Mouse (Mus musculus) forebrain, embryonic 16.5 days (tissue): Measurements from ENCODE around the gene 1110032A03Rik. TPM values are rescaled to one million over a fixed set of nuclear protein-coding genes. Genes with fewer than 3 reads are reported as not detected.

Experiments used
- ATAC-seq: fragments of 200-750 bp; cut with Nextera tagmentation; 2 replicates; pipeline ENCODE4 v1.8.0; 2017; ENCODE audit warnings: mild to moderate bottlenecking, moderate library complexity
- H3K27ac ChIP-seq: fragments of 300-500 bp; sonication (generic); 2 replicates; pipeline ENCODE4 v1.5.1; 2014; ENCODE audit warnings: low read length, control low read depth
- H3K27me3 ChIP-seq: fragments of 300-500 bp; sonication (generic); replicated peaks from 2 replicates; pipeline ENCODE4 v1.6.1; 2014; ENCODE audit warnings: low read length; ENCODE audit not compliant: control insufficient read depth, insufficient read depth
- H3K36me3 ChIP-seq: fragments of 300-500 bp; sonication (generic); 2 replicates; pipeline ENCODE4 v1.6.1; 2014; ENCODE audit not compliant: control insufficient read depth, insufficient read depth
- H3K4me1 ChIP-seq: fragments of 300-500 bp; sonication (generic); replicated peaks from 2 replicates; pipeline ENCODE4 v1.6.1; 2014; ENCODE audit warnings: low read length; ENCODE audit not compliant: control insufficient read depth, insufficient read depth
- H3K4me2 ChIP-seq: fragments of 300-500 bp; sonication (generic); 2 replicates; pipeline ENCODE4 v1.6.1; 2014; ENCODE audit warnings: mild to moderate bottlenecking, low read length, control low read depth
- H3K4me3 ChIP-seq: fragments of 300-500 bp; sonication (generic); replicated peaks from 2 replicates; pipeline ENCODE4 v1.5.1; 2014; ENCODE audit warnings: mild to moderate bottlenecking, low read length, control low read depth
- H3K9ac ChIP-seq: fragments of 300-500 bp; sonication (generic); replicated peaks from 2 replicates; pipeline ENCODE4 v1.6.1; 2014; ENCODE audit warnings: low read depth, low read length, control low read depth
- H3K9me3 ChIP-seq: fragments of 300-500 bp; sonication (generic); 2 replicates; pipeline ENCODE4 v1.6.1; 2016; ENCODE audit warnings: low read length; ENCODE audit not compliant: control insufficient read depth
- WGBS: fragments of 180-500 bp; shearing (Covaris S2); extraction: QIAGEN DNeasy Blood & Tissue Kit; methylation state at CpG from one replicate; pipeline ENCODE4 v1.1.7; 2014; 5-methylcytosine and 5-hydroxymethylcytosine counted together
- polyA plus RNA-seq: library from polyadenylated mRNA; unstranded; fragments of >200 nt; fragmentation: Nextera tagmentation; extraction: Ambion mirVana; gene quantifications from 2 replicates; pipeline ENCODE4 v1.2.1, GENCODE M21; 2015

1110032A03Rik gene
- polyA plus RNA-seq, 1 experiment from 2014 or later = 56.1 TPM

DNA sequence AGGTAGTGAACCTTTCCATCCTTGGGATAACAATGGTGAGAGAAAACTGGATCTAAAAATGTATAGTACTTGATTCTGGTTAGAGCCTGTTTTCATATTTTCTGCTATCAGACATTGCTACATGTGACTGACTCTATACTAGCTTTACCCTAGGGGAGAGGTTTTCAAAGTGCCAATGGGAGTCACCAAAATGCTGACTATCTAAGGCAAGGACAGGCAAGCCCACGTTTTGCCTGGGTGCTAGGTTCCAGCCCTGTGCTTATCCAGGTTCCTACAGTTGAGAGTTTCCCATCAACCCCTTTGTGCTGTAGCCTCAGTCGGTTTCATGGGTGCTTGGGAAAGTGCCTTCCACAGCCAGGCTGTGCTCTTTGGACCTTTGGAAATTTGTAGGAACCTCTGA lies 36.4 kb upstream of the 1110032A03Rik start:
- no peaks in the 10 kb centered on the region for H3K27me3 ChIP-seq
- no peaks in the 10 kb centered on the region for H3K4me1 ChIP-seq
- H3K4me2 ChIP-seq = no peak overlapping the region
- peaks cover 14% of the 10 kb centered on the region for H3K36me3 ChIP-seq
- no peak overlapping the region for H3K9ac ChIP-seq
- ATAC-seq = no peak
- H3K9me3 ChIP-seq = no peaks in the 10 kb centered on the region
- WGBS = 78% methylated on average over 2 of the region's 2 CpGs
- no peak overlapping the region for H3K4me3 ChIP-seq
- no peak overlapping the region for H3K27ac ChIP-seq

- Histone ChIP-seq H3K4me2 (no peak overlapping the region), H3K9ac (no peak overlapping the region), H3K4me3 (no peak overlapping the region), H3K36me3 (peaks cover 10% of the 10 kb centered on the region), H3K9me3 (no peaks in the 10 kb centered on the region), H3K27me3 (no peaks in the 10 kb centered on the region), H3K4me1 (no peaks in the 10 kb centered on the region), H3K27ac (no peak overlapping the region)
- WGBS = 96% methylated on average over 7 of the region's 7 CpGs
- ATAC-seq = no peak
These were observed 35.9 kb upstream of the 1110032A03Rik start for GRCm38 (mm10) chr9:50811187-50811586.

DNA sequence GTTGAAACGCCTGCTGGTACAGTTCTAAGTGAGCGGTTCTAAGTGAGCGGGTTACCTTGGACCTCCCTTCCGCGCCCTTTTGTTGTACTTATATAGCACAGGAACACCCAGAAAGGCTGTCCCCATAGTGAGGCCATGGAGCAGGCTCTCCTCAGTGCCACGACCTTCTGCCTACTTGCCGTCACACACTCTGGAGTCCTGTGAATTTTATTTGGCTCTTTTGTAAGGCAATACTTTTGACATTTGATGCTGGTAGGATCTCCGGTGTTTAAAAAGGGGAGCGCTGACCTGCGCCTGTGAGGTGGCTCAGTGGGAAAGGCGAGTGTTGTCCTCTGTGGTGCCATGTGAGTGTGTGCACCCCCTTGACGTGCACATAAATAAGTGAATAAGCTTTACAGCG lies 33.8 kb upstream of the 1110032A03Rik start:
- H3K4me2 ChIP-seq = no peak overlapping the region
- peaks cover 14% of the 10 kb centered on the region; the same call in 1 of the 2 replicates for H3K36me3 ChIP-seq
- no peak overlapping the region for H3K9ac ChIP-seq
- no peak overlapping the region for H3K27ac ChIP-seq
- H3K27me3 ChIP-seq = no peaks in the 10 kb centered on the region
- 92% methylated on average over 13 of the region's 13 CpGs for WGBS
- ATAC-seq = no peak
- no peak overlapping the region for H3K4me3 ChIP-seq
- H3K4me1 ChIP-seq = no peaks in the 10 kb centered on the region
- no peaks in the 10 kb centered on the region for H3K9me3 ChIP-seq

DNA sequence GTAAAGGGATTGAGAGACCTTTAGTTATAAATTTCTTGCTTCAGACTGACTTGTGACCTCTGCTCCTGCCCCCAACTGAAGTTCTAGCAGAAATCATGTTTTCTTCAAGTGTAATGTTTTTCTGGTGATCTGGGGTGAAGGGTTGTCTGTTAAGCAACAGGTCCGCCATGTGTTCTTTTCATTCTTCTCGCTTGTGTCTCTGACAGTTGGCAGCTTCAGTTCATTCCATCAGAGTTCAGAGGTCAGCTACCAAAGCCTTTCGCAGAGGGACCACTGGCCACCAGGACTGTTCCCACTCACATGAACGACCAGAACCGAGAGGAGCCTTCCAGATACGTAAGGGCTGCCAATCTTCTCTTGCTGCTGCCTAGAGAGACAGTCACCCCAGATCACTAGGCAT lies 33.2 kb upstream of the 1110032A03Rik start:
- ATAC-seq = no peak
- no peak overlapping the region for H3K4me2 ChIP-seq
- no peaks in the 10 kb centered on the region for H3K4me1 ChIP-seq
- no peak overlapping the region for H3K4me3 ChIP-seq
- no peaks in the 10 kb centered on the region for H3K27me3 ChIP-seq
- no peak overlapping the region for H3K27ac ChIP-seq
- peaks cover 13% of the 10 kb centered on the region; the same call in 1 of the 2 replicates for H3K36me3 ChIP-seq
- H3K9me3 ChIP-seq = no peaks in the 10 kb centered on the region
- H3K9ac ChIP-seq = no peak overlapping the region
- WGBS = 91% methylated on average over 6 of the region's 6 CpGs

- Histone ChIP-seq H3K9me3 (no peaks in the 10 kb centered on the region), H3K27me3 (no peaks in the 10 kb centered on the region), H3K27ac (no peak overlapping the region), H3K9ac (no peak overlapping the region), H3K36me3 (peaks cover 8% of the 10 kb centered on the region; the same call in 1 of the 2 replicates), H3K4me1 (no peaks in the 10 kb centered on the region), H3K4me2 (no peak overlapping the region), H3K4me3 (no peak overlapping the region)
- 90% methylated on average over 7 of the region's 7 CpGs for WGBS
- no peak for ATAC-seq
These were observed 27.8 kb upstream of the 1110032A03Rik start for GRCm38 (mm10) chr9:50803055-50803671.

GRCm38 (mm10) chr9:50800985-50801384 lies 25.7 kb upstream of the 1110032A03Rik start:
- WGBS = 65% methylated on average over 2 of the region's 2 CpGs
- peaks cover 9% of the 10 kb centered on the region; the same call in 1 of the 2 replicates for H3K36me3 ChIP-seq

GRCm38 (mm10) chr9:50798368-50798767 lies 23.0 kb upstream of the 1110032A03Rik start:
- H3K36me3 ChIP-seq = peaks cover 8% of the 10 kb centered on the region; the same call in 1 of the 2 replicates
- 62% methylated on average over 5 of the region's 5 CpGs for WGBS
- H3K27me3 ChIP-seq = no peaks in the 10 kb centered on the region
- ATAC-seq = no peak
- H3K27ac ChIP-seq = no peak overlapping the region
- H3K9ac ChIP-seq = no peak overlapping the region
- no peak overlapping the region for H3K4me2 ChIP-seq
- no peaks in the 10 kb centered on the region for H3K9me3 ChIP-seq
- H3K4me1 ChIP-seq = no peaks in the 10 kb centered on the region
- H3K4me3 ChIP-seq = no peak overlapping the region

More at GRCm38 (mm10) chr9:50800985-50801384, 25.7 kb upstream of the 1110032A03Rik start:
- Histone ChIP-seq H3K9me3 (no peaks in the 10 kb centered on the region), H3K4me2 (no peak overlapping the region), H3K4me1 (no peaks in the 10 kb centered on the region), H3K27me3 (no peaks in the 10 kb centered on the region), H3K4me3 (no peak overlapping the region), H3K9ac (no peak overlapping the region), H3K27ac (no peak overlapping the region)
- ATAC-seq = no peak

- H3K4me1 ChIP-seq = no peaks in the 10 kb centered on the region
- no peaks in the 10 kb centered on the region for H3K27me3 ChIP-seq
- no peak overlapping the region for H3K4me2 ChIP-seq
- H3K27ac ChIP-seq = no peak overlapping the region
- H3K9me3 ChIP-seq = no peaks in the 10 kb centered on the region
- no peak overlapping the region for H3K9ac ChIP-seq
- no peak for ATAC-seq
- no peak overlapping the region for H3K4me3 ChIP-seq
- peaks cover 8% of the 10 kb centered on the region; the same call in 1 of the 2 replicates for H3K36me3 ChIP-seq
- 90% methylated on average over 7 of the region's 7 CpGs for WGBS
These were observed 22.3 kb upstream of the 1110032A03Rik start for GRCm38 (mm10) chr9:50797641-50798040.

DNA sequence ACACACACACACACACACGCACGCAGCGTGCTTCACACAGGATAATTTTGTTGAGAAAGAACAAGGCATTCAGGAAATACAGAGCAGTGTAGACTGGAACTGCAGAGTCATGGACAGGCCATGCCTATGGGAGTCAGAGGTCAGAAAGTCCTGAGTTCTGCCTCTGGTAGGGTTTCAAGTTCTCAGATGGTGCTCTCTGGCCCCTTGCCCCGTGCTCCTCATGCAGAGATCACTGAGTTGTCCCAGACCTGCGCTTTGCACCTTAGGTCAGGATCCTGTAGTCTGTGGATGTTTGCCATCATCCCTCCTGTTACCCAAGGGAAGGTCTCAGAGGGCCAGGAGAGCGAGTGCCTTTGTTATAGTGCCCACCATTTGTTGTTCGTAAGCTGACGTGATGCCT lies 21.5 kb upstream of the 1110032A03Rik start:
- no peaks in the 10 kb centered on the region for H3K9me3 ChIP-seq
- 92% methylated on average over 8 of the region's 8 CpGs for WGBS
- no peaks in the 10 kb centered on the region for H3K27me3 ChIP-seq
- H3K36me3 ChIP-seq = peaks cover 8% of the 10 kb centered on the region; the same call in 1 of the 2 replicates
- no peak overlapping the region for H3K9ac ChIP-seq
- no peaks in the 10 kb centered on the region for H3K4me1 ChIP-seq
- H3K4me2 ChIP-seq = no peak overlapping the region
- H3K27ac ChIP-seq = no peak overlapping the region
- no peak overlapping the region for H3K4me3 ChIP-seq
- ATAC-seq = no peak

DNA sequence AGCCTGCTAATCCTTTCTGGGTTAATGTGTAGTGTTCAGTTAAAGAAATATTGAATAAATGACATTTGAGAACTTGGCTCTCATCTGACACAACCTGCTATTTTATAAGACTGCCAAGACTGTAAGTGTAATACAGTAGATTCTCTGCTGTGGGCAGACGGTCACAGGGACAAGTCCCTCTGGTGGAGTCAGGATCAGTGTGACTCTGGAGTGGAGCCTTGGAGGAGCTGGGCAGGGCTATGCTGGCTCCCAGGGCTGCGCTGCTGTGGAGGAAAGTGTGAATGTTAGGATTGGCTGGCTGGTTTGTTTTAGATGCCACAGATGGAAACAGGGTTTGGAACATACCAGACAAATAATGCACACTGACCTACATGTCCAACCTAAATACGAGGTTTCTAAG lies 19.9 kb upstream of the 1110032A03Rik start:
- 81% methylated on average over 3 of the region's 3 CpGs for WGBS
- Histone ChIP-seq H3K4me1 (no peaks in the 10 kb centered on the region), H3K4me2 (no peak overlapping the region), H3K9me3 (no peaks in the 10 kb centered on the region), H3K9ac (no peak overlapping the region), H3K36me3 (peaks cover 11% of the 10 kb centered on the region), H3K4me3 (no peak overlapping the region), H3K27me3 (no peaks in the 10 kb centered on the region), H3K27ac (no peak overlapping the region)
- ATAC-seq = no peak
